Mouse (Mus musculus) erythroid progenitor cell, adult 5-6 weeks (primary cell): ENCODE measurements around the gene Rims4. TPM values are rescaled to one million over a fixed set of nuclear protein-coding genes. Genes with fewer than 3 reads are reported as not detected.

ENCODE experiments used
- total RNA-seq, 2 experiments: library from RNA; stranded (forward) in 1 of 2; stranded (reverse) in 1 of 2; fragments of 150-400 nt in 1 of 2; fragments of 186-747, 209-891 nt in 1 of 2; gene quantifications; 2 replicates each; pipeline versions ENCODE4 v1.2.3 to v1.2.4; 2015 to 2017; ENCODE audit warnings: low replicate concordance in 2 of 2

The Rims4 gene
- total RNA-seq, 2 experiments from 2014 or later: not detected

Other genes starting within 250 kb of the Rims4 start
- 6.3 and 9.4 TPM in 2 replicates for gene Ada, start 168.4 kb downstream of the Rims4 start, total RNA-seq (2015; ENCODE audit: low replicate concordance)
- 0.98 and 4.9 TPM in 2 replicates for gene Ada, start 168.4 kb downstream of the Rims4 start, total RNA-seq (2017; ENCODE audit: low replicate concordance)
- 1.4 TPM in 1 of 2 replicates, not detected in the other for gene Ccn5, start 97.8 kb downstream of the Rims4 start, total RNA-seq (2015; ENCODE audit: low replicate concordance)
- not detected in 2 replicates for gene Ccn5, start 97.8 kb downstream of the Rims4 start, total RNA-seq (2017; ENCODE audit: low replicate concordance)
- gene Kcnk15, start 65.0 kb downstream of the Rims4 start, total RNA-seq (2015; ENCODE audit: low replicate concordance): not detected in 2 replicates
- gene Kcnk15, start 65.0 kb downstream of the Rims4 start, total RNA-seq (2017; ENCODE audit: low replicate concordance): not detected in 2 replicates
- gene Ywhab, start 76.3 kb upstream of the Rims4 start, total RNA-seq (2015; ENCODE audit: low replicate concordance): 59.1 and 59.9 TPM in 2 replicates
- 33.0 and 34.5 TPM in 2 replicates for gene Ywhab, start 76.3 kb upstream of the Rims4 start, total RNA-seq (2017; ENCODE audit: low replicate concordance)
- 3.6 TPM in 1 of 2 replicates, not detected in the other for gene Pabpc1l, start 106.8 kb upstream of the Rims4 start, total RNA-seq (2015; ENCODE audit: low replicate concordance)
- gene Pabpc1l, start 106.8 kb upstream of the Rims4 start, total RNA-seq (2017; ENCODE audit: low replicate concordance): not detected in 2 replicates
- gene Stk4, start 151.6 kb upstream of the Rims4 start, total RNA-seq (2015; ENCODE audit: low replicate concordance): 58.7 and 62.5 TPM in 2 replicates
- gene Stk4, start 151.6 kb upstream of the Rims4 start, total RNA-seq (2017; ENCODE audit: low replicate concordance): 40.8 and 74.2 TPM in 2 replicates
- gene Tomm34, start 152.5 kb upstream of the Rims4 start, total RNA-seq (2015; ENCODE audit: low replicate concordance): 17.3 and 21.8 TPM in 2 replicates
- 9.9 and 10.2 TPM in 2 replicates for gene Tomm34, start 152.5 kb upstream of the Rims4 start, total RNA-seq (2017; ENCODE audit: low replicate concordance)